Mouse (Mus musculus) brain, embryonic 14.5 days (tissue): ENCODE results near the gene Wwc1.

ENCODE experiments used
- CTCF ChIP-seq: fragments of 200-500 bp; IDR thresholded peaks from 2 replicates; pipeline ENCODE4 v1.5.1; 2012; ENCODE audit warnings: inconsistent platforms, mild to moderate bottlenecking, moderate library complexity, borderline replicate concordance; ENCODE audit not compliant: insufficient read depth, insufficient read length; ENCODE audit errors: extremely low read depth
- POLR2A ChIP-seq: fragments of 200-500 bp; IDR thresholded peaks from 2 replicates; pipeline ENCODE4 v1.6.1; 2012; ENCODE audit warnings: mild to moderate bottlenecking, inconsistent platforms, borderline replicate concordance; ENCODE audit not compliant: poor library complexity, insufficient read depth, insufficient read length, severe bottlenecking; ENCODE audit errors: extremely low read depth

DNA sequence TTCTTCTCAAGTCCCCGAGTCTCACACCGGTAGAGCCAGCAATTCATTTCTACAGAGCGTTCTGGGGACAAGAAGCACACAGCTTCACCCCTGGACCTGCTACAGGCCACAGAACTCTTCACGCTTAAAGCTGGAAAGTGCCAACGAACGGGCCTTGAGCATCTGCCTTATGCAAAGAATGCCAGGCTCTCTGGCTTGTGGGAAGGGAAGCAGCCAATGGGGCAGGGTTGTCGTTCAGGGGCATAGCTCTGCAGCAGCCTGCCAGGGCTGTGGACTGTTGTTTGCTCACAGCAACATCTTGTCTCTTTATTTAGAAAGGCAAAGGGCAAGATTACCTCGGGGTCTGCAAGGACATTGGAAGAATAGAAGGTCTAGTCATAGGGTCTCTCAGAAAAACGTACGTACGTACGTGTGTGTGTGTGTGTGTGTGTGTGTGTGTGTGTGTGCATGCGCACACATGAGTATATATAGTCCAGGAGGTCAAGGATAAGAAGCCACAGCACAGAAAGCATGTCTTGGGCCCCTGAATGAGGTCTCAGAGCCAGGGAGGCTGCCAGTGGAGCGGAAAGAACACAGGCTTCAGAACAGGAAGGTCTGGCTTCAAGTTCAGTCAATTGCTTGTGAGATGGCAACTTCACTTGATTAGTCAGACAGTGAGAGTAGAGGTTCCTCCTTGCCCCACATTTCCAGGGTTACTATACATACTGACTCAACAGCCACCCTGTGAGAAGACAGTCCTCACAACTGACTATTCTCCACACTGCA lies 48.0 kb downstream of the Wwc1 start:
- TF ChIP-seq POLR2A (no peak), CTCF (no peak)
